Mouse (Mus musculus) skeletal muscle tissue, adult 2 months (tissue): Measurements from ENCODE around the gene Zeb2.

Experiments
- DNase-seq: peaks from one replicate; pipeline ENCODE4 v3.0.0-alpha.2; 2012; ENCODE audit warnings: low read depth, low spot score

The Zeb2 gene

DNA sequence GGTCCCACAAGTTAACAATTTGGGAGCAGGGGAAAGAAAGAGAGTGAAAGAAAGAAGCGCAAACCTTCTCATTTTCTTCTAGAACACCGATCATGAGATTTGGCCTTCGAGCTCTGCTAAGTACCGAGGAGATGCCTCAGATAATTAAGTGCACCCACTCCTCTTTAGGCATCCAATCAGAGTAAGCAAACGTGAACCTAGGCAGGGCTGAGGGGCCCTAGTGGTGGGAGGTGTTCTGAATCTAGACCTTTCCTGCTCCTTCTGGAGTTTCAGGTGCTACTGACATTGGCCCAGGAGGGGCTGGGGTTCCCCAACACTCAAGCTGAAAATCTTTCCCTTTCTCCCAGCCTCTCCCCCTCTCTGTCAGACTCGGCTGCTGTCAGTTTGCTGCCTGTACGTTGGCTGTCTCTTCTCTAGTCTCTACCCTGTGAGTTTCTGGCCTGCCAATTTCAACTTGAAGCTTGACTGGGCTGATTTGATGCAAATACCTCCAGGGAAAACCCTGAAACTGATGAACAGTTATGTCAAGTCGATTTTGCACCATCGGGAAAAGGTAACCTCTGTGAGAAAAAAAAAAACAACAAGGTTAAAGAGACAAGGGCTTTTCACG lies 20.5 kb downstream of the Zeb2 start:
- no peak for DNase-seq

DNA sequence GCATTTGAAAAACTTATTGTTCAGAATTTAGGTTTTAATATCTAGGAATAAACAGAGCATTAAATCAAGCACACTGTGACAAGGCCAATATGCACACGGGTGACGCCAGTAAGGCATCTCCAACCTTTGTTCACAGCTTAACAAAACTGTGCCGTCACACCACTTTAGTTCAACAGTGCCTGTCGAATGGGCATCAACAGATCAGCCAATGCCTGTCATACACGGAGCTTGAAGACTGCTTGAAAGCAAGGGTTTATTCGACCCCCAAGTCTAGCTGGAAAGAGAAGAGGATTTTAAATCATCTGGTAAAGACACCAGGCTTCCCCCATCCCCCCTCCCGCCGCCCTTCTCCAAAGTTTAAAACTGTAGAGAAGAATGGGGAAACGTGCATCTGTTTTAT lies 21.4 kb downstream of the Zeb2 start:
- no peak for DNase-seq

DNA sequence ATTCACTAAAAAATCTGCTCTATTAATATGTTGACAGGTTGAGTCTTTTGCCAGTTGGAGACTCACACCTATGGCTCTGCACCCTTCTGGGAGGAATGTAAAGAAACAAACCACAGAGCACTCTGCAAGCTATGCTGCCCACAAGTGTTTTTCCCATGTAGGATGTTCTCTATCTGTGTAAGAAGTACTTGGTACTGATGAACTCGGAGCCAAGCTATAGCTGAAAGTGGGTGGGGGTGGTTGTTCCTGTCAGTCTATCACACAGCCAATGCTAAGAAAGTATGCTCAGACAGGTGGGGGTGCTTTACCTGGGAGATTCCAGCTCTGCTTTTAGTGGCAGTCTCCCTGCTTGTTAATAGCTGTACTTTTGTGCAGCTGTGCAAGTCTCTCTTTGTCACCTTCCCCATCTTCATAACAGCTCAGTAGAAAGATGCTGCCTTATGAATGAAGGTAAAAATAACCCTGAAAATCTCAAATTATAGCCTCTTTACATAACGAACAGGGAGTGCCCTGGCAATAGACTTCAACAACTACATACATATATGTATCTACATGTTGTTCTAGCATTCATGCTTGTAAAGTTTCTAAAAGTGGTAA lies 22.7 kb downstream of the Zeb2 start:
- no peak for DNase-seq

DNA sequence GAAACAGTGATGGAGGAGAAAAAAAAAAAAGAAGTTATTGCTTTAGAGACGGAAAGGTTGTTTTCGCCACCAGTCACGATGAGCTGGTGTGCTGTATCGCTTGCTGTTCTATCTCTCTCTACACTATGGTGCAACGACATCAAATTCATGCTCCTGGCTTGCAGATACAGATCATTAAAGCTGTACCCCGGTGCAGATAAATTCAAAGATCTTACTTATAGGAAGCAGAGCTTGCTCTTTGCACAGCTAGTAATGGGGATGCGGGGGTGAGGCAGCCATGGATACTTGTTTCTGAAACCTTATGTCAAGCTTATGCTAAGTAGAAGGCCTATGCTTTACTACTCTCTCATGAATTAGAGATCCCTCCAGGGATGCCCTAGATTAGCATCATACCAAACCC lies 23.7 kb downstream of the Zeb2 start:
- DNase-seq = no peak

DNA sequence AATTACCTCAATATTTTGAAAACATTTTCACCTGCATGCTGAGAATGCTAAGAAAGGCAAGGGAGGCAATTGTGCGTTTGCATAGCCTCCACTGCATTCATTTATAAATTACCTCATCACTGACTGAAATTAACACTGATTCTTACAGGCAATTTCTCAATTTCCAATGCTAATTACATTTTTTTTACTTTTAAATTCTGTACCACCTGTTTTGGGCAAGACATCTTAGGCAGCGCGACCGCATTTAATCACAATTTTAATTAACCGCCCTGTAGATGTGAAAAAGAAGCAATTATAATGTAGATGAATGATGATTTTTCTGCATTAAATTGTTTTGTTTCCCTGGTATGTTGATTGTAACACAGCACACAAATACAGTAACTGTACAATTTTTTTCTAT lies 24.5 kb downstream of the Zeb2 start:
- DNase-seq = no peak

DNA sequence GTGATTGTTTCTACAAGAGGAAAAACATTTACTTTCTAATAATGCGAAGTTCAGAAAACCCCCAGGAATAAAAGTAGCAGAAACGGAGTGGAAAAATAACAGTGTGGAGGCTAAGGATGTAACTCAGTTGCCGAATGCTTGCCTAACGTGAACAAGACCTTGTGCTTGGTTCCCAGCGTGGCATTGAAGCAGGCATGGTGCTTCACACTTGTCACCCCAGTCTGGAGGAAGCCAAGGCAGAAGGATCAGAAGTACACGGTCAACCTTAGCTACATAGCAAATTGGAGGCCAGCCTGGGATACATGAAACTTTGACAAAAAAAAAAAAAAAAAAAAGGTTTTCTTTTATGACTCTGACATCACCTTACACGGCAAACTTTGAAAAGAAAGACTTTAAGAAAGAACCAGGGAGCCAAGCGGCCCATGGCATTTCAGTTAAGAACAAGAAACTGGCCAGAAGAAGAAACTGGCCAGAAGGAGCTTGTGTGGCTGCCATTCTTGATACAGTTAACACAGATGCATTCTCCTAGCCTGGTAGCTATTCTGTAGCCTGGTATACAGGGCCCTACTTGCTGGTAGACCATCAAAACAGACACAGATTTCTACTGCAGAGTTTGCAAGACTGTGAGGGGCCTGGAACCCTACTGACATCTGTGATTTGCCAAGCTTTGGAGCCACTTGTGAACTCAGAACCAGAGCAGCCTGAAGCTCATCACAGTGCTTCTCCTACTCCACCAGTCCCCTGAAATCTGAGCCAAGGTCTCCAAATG lies 26.5 kb downstream of the Zeb2 start:
- no peak for DNase-seq

DNA sequence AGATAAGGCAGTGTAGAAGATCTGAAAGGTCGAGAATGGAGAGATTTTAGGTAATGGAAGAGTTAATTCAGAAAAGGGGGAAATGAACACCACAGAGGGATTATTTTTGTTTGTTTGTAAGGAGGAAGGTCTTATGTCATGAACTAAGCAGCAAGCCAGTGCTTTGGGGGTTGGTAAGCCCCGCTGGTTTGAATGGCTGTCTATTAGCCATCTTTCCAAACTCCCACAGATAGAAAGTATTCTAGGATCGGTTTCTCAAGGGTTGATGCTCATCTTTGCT lies 28.0 kb downstream of the Zeb2 start:
- no peak for DNase-seq

DNA sequence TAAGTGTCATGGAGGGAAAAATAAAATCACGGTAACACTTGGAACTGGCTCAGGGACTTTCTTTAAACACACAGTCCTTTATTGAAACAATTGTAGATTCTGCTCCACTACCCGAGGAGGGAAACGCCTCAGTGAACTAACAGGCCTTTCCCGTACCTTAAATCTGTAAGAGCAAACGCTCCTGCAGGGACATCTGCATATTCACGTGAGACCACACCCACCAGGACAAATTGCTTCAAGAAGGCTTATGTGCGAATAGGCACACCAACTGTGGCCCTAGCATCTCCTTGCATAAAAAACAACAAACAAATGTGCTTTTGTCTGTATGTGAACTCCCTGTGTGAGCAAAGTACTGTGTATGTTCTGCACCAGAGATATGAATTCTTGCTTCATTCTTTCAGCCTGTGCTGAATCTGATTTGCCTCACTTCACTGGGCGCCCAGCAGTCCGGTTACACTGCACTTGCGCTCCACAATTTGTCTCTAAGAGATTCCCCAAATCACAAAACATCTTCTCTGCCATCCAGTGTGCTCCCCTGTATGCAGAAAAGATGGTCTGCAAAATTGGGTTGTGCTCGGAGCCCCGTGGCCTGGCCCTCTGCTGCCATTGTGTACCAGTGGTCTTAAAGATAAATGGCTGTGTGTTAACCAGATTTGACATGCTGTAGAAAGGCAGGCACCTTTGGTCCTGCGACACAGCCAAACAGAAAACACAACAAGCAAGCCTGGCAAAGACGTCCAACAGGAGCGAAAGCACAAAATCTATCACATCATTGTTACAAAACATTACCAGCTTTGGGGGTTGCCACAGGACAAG lies 28.6 kb downstream of the Zeb2 start:
- no peak for DNase-seq

DNA sequence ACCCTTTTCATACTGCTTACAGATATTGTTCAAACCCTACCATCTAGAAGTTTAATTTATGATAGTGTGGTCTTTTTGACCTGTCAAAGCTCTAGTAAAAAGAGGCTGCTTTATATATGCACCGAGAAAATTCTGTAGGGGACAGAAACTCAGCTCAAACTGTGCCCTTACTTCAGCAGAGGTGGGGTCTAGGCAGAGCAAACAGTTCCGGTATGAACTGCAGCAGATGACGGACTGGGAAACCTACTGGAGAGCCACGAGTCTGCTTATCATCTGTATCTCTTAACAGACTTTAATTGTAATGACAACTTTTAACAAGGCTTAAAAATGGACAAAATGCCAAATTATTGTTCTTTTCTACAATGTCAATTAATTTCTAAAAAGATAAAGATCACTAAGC lies 30.0 kb downstream of the Zeb2 start:
- DNase-seq = no peak

DNA sequence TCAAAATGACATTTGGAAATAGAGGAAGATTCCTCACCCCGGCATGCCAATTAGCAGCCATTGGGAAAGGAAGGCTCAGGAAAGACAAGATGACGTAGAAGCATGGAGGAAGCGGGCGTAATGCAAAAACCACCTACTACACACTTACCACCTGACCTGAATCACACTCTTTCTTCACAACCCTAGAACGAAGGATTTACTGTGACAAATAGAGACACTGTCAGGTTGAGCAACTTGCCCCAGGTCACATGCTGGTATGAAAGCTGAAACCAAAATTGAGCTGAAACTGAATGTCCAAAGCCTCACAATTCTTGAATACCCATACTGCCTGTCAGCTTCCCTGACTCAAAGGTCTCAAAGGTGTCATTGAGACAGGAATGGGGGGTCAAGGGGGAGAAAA lies 31.5 kb downstream of the Zeb2 start:
- no peak for DNase-seq

DNA sequence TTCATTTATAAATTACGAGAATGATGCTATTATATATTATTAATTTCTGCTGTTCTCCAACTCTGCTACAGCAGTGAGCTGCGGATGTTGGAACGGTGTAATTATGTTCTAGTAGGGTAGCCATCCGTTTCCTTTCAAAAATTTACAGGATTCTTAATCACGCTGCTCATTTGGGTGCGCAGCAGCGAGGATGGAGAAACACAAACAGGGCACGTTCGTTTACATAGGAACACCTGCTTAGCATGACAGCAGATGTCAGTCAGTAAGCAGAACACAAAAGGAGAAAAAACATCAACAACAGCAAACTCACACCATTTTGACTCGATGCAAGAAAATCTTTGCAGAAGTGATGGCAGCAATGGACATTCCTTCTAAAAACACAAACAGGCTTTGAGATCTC lies 34.2 kb downstream of the Zeb2 start:
- no peak for DNase-seq

DNA sequence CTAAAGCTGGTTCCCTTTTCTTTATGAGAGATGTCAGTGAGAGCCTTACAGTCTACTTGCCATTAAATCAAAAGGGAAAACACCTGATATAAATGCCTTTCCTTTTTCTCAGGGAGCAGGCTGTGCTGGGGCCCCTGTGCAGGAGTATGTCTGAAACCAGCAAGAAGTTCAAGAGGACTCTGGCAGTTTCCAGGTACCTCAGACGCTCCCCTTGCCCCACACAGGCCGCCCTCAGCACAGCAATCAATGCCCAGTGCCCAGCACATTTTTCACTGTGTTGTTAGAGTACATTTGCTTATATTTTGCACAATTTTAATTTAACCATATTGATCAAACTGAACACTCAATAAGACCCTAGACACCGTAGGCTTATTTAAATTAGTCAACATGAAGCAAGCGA lies 35.6 kb downstream of the Zeb2 start:
- DNase-seq = no peak

DNA sequence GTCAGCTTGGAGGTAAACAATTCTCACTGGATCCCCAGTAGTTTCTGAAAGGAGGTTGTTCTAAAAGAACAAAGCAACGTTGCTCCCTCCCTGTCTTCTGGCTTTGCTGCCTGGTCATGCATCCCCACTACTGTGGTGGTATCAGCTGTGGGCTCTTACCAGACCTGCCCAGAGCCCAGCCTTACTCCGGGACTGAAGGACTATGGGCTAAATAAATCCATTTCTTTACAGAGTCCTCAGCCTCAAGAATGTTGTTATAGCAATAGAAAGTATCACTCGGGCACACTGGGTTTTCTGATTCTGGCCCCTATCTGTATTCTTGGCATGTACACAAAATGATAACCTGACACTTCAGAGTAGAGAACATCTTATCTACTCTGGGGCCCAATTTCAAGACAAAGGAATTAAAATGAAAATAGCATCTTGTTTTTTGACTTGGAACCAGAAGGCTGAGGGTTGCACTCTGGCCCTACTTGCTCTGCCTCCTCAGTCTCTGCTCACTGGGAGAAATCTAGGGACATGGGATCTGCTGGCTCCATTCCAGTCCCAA lies 39.2 kb downstream of the Zeb2 start:
- no peak for DNase-seq

DNA sequence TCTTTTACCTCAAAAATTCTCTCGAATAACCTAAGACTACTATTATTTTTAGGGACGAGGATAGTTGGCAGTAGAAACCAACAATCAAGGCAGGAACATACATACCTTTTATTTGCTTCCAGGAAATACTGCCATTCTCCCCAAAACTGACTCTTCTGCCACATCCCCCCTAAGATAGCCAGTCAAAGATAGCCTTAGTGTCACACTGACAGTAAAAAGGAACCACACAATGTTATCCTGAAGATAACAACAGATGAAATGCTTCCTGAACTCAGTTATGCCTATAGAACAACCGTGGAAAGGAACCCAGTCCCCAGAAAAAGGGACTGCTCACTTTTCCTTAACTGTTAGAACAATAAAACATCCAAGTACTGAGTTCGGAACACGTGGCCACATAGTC lies 39.8 kb downstream of the Zeb2 start:
- no peak for DNase-seq

DNA sequence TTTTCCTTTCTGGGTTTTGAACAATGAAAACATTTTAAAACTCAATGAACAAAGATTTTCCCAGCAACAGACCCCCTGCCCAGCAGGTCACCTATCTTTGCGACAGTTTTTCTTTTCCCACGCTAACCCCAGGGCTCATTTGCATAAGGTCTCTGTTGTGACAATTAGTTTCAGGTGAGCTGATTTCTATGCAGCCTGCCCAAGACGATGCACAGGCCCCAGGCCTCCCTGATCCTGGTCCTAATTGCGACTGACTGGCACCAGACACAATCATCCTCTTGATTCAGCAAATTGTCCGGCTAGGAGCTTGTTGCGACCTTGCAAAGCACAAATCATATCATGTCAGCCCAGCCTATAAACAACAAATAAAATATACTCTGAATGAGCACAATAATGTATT lies 44.2 kb downstream of the Zeb2 start:
- no peak for DNase-seq

DNA sequence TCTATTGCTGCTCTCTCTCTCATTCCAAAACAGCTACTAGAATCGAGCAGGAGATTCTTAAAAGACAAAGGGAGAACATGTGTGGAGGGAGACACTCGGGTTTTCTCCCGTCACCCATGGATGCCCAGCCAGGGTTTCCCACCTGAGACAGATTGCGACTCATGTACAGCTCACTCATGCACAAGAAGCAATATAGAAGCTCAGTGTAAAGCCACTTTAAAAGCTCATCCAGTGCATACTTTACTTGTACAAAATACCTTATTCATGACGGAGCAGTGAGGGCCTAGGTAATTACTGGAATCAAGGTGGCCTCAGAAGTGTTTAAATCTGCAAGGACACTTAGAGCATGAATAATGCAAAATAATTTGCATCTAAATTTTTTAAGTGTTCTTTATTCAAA lies 45.9 kb downstream of the Zeb2 start:
- no peak for DNase-seq

DNA sequence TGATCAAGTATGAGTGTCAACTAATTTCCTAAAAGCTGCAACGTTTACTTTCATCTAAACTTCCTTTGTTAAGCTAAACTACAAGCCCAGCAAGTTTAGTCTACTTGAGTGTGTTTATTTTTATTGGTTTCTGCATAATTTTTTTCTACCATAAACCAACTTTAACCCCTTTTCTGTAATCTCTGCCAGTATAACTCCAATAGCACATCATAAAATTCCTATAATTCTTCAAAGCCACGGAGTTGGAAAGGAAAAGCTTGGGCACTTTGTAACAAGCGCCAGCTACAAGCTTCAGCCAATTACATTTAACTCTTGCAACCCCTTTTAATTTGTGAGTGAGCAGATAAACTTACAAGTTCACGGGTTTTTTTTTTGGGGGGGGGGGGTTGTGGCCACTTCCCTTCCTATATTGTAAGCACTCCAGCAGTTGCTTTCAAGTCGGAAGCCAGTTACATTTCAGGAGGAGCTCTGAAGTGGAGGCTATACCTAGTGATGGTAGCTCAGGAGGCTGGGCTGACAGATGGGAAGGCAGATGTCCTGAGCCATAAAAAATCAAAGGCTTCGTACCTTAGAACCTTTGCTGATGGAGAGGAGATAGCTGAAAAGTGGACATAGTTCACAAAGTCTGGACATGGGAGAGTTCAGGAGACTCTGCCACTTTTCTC lies 46.5 kb downstream of the Zeb2 start:
- no peak for DNase-seq

DNA sequence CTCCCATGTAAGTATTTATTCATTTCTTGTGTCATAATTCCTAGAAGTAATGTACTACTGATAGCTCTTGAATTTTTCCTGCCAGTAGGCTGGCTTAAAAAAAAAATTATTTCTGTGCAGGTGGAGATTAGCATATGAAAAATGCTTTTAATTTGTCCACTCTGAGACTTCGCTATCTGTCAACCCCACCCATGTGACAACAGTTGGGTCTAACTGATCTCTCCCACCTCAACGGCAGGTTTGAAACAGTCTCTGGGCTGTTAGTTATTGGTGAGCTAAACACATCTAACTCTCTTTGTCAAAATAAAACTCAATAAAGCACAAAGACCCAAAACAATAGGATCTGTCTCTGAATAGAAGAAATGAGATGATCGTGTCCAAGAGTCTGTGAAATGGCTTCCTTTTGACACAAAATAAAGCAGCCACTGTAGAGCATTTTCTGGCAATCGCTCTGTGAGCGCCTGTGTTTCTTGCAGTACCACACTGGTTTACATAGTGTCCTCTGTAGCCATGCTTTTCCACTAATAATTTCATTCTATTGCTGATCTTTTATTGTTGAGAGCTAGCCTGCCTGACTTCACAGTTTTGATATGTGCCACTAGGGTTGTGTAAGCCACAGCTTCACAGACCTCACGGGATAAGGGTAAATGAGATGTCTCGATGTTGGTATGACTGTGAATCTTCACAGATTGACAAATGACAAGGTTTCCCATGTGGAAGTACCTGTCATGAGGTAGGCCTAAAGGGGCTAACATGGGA lies 48.2 kb downstream of the Zeb2 start:
- DNase-seq = no peak

DNA sequence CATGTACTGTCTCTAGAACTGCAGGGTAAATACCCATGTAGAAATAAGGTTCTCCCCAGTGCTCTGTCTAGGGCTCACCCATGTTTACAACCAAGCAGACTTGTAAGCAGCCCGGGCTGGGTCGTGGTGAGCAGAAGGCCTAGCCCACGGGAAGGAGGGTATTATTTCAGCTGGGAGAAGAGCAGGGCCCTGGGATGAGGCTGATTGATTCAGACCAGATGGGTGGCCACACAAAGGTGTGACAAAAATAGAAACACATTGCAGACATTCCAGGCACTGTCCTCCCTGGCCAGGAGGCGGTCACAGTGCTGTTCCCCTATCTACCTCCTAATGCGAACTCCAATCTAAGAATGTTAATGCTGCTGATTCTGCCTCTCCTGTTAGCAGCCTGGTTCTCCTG lies 50.1 kb downstream of the Zeb2 start:
- no peak for DNase-seq

DNA sequence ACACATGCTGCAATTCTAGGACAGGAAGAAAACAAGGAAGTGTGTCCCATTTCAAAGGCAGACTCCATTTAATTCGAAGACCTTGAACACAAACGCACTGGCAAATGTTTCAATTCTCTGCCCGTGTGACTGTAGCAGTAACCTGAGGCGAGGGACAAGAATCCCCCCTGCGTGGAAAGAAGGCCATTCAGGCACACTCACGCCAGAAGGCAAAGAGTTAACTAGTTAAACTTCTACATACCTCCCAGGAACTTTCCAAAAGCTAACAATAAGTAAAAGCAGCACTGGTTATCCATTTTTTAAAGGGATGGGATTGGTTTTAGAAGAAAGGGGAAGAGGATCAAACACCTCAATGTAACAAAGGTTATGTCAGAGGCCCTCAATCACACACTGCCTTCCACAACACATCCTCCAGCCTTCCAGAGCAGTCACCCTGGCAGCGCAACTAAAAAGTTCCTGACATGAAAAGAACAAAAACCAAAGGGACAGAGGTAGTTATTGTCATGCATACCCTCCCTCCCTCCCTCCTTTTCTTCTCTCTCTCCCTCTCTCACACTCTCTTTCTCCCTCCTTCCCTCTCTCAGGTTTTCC lies 53.8 kb downstream of the Zeb2 start:
- DNase-seq = no peak

DNA sequence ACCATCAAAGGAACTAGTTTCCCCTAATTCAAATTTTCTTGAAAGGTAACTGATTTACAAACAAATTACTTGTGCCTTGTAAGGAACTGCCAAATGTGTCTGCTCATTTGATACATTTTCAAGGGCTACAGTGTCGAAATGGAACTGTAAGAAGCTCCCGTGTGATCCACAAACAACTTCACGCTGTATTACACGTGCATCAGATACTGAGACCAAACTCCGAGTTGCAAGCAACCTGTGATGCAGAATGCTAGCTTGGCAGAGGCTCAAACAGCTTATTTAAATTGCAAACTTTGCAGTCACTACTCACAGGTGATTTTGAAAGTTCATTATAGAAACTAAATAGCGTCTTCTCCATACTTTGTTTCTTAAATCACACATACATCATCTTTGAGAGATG lies 55.1 kb downstream of the Zeb2 start:
- no peak for DNase-seq
